Mouse (Mus musculus): Measurements from ENCODE around the gene Kcnq2.

DNA sequence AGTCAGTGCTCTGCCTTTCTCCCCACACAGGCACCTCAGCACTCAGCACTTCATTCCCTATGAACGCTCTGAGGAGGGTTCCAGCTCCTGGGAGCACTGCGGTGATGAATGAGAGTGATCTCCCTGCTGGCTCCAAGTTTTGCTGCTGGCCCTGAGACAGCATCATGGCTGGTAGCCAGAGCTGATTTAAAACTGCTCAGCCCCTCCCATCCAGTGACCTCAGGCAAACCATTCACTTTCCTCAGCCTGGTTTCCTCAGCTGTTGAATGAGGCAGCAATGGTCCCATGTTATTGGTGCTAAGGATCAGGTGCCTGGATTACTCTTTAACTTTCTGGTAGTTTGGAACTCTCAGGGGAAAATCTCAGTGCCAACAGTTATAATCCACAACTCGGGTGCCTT lies 91.7 kb downstream of the Kcnq2 start, which contains the start of gene Chrna4:
- TF ChIP-seq CTCF (conservative IDR thresholded peaks at IDR 0.05 in 1 of 2, IDR thresholded peaks at IDR 0.05 in 1 of 2; ENCODE audit: low read depth in 2 of 2, low read length in 2 of 2): no peak
- TF ChIP-seq EP300 (IDR thresholded peaks at IDR 0.05; ENCODE audit: low read length): no peak
- no peak for TF ChIP-seq E2F4 (IDR thresholded peaks at IDR 0.05; ENCODE audit: insufficient replicate concordance, low read depth, low read length)
- no peak for TF ChIP-seq POLR2A (IDR thresholded peaks at IDR 0.05; ENCODE audit: low read depth, low read length)
- TF ChIP-seq NELFE (IDR thresholded peaks at IDR 0.05; ENCODE audit: low read depth, low read length): no peak
- no peak for TF ChIP-seq CHD1 (IDR thresholded peaks at IDR 0.05; ENCODE audit: low read depth, low read length)
- TF ChIP-seq RCOR1 (conservative IDR thresholded peaks at IDR 0.05; ENCODE audit: low read depth, low read length): no peak
- TF ChIP-seq MXI1 (IDR thresholded peaks at IDR 0.05; ENCODE audit: low read depth, low read length): no peak

Measured in CH12.LX (cell line).